Mouse (Mus musculus): ENCODE data around the gene Gm20388. TPM values are rescaled to one million over a fixed set of nuclear protein-coding genes. Genes with fewer than 3 reads are reported as not detected.

Gm20388 gene
- total RNA-seq, 2 experiments from 2014 or later = 4.4 to 7.8 TPM

- DNase-seq (ENCODE audit: low spot score in 2 of 2) = no peak
Measured at GRCm38 (mm10) chr8:120533380-120533779, 622.7 kb downstream of the Gm20388 start.

GRCm38 (mm10) chr8:120534080-120534479, 623.4 kb downstream of the Gm20388 start:
- no peak for DNase-seq (ENCODE audit: low spot score in 2 of 2)

- DNase-seq (ENCODE audit: low spot score in 2 of 2) = peak; percentile 73 to 81
Measured at GRCm38 (mm10) chr8:120534504-120535368, 624.1 kb downstream of the Gm20388 start.

- DNase-seq (ENCODE audit: low spot score in 2 of 2) = peak; percentile 79 to 84
Measured at GRCm38 (mm10) chr8:120535452-120536305, 625.0 kb downstream of the Gm20388 start.

- peak; percentile 56 to 60 for DNase-seq (ENCODE audit: low spot score in 2 of 2)
Measured at GRCm38 (mm10) chr8:120536306-120537206, 625.9 kb downstream of the Gm20388 start.

GRCm38 (mm10) chr8:120537207-120537817, 626.7 kb downstream of the Gm20388 start:
- peak; percentile 52 to 72 for DNase-seq (ENCODE audit: low spot score in 2 of 2)

GRCm38 (mm10) chr8:120537818-120538396, 627.3 kb downstream of the Gm20388 start:
- peak; percentile 61 to 77 for DNase-seq (ENCODE audit: low spot score in 2 of 2)

- DNase-seq (ENCODE audit: low spot score in 2 of 2) = peak; percentile 70 to 71
Measured at GRCm38 (mm10) chr8:120538397-120539240, 628.0 kb downstream of the Gm20388 start.

- no peak for DNase-seq (ENCODE audit: low spot score in 2 of 2)
Measured at GRCm38 (mm10) chr8:120539381-120539774, 628.7 kb downstream of the Gm20388 start.

GRCm38 (mm10) chr8:120539775-120540625, 629.4 kb downstream of the Gm20388 start:
- no peak for DNase-seq (ENCODE audit: low spot score in 2 of 2)

- no peak for DNase-seq (ENCODE audit: low spot score in 2 of 2)
Measured at GRCm38 (mm10) chr8:120542995-120543394, 632.4 kb downstream of the Gm20388 start.

- no peak for DNase-seq (ENCODE audit: low spot score in 2 of 2)
Measured at GRCm38 (mm10) chr8:120543416-120544055, 632.9 kb downstream of the Gm20388 start.

- DNase-seq (ENCODE audit: low spot score in 2 of 2) = no peak
Measured at GRCm38 (mm10) chr8:120544155-120544554, 633.5 kb downstream of the Gm20388 start.

- no peak for DNase-seq (ENCODE audit: low spot score in 2 of 2)
Measured at GRCm38 (mm10) chr8:120547562-120547961, 636.9 kb downstream of the Gm20388 start.

- DNase-seq (ENCODE audit: low spot score in 2 of 2) = peak; percentile 46 to 68
Measured at GRCm38 (mm10) chr8:120548313-120548761, 637.7 kb downstream of the Gm20388 start.

GRCm38 (mm10) chr8:120549321-120549921, 638.8 kb downstream of the Gm20388 start:
- peak in 1 of 2 experiments; percentile 37 for DNase-seq (ENCODE audit: low spot score in 2 of 2)

GRCm38 (mm10) chr8:120549922-120550321, 639.3 kb downstream of the Gm20388 start:
- no peak for DNase-seq (ENCODE audit: low spot score in 2 of 2)
